Mouse (Mus musculus) ES-Bruce4 (cell line): Measurements from ENCODE around the gene Tat. TPM values are rescaled to one million over a fixed set of nuclear protein-coding genes. Genes with fewer than 3 reads are reported as not detected.

Experiments
- H3K27ac ChIP-seq: 2 replicates; pipeline ENCODE4 v1.5.1; 2012; ENCODE audit warnings: low read length, inconsistent platforms; ENCODE audit not compliant: insufficient read depth
- H3K27me3 ChIP-seq: 2 replicates; pipeline ENCODE4 v1.6.1; 2012; ENCODE audit warnings: mild to moderate bottlenecking, low read length, inconsistent platforms; ENCODE audit not compliant: control insufficient read depth, poor library complexity, insufficient read depth, severe bottlenecking
- H3K36me3 ChIP-seq: 2 replicates; pipeline ENCODE4 v1.6.1; 2012; ENCODE audit warnings: inconsistent platforms, mild to moderate bottlenecking, low read length, moderate library complexity; ENCODE audit not compliant: control insufficient read depth, poor library complexity, insufficient read depth, severe bottlenecking
- H3K4me1 ChIP-seq: one replicate; pipeline ENCODE4 v1.8.1; 2011; ENCODE audit warnings: low read length; ENCODE audit not compliant: control insufficient read depth, insufficient read depth
- H3K4me3 ChIP-seq: 2 replicates; pipeline ENCODE4 v1.5.1; 2011; ENCODE audit warnings: low read depth, mild to moderate bottlenecking, low read length
- H3K9ac ChIP-seq: 2 replicates; pipeline ENCODE4 v1.6.1; 2012; ENCODE audit warnings: low read depth, mild to moderate bottlenecking, inconsistent platforms; ENCODE audit not compliant: poor library complexity, severe bottlenecking
- H3K9me3 ChIP-seq: replicated peaks from 2 replicates; pipeline ENCODE4 v1.6.1; 2012; ENCODE audit warnings: mild to moderate bottlenecking, low read length, inconsistent platforms; ENCODE audit not compliant: control insufficient read depth, poor library complexity, insufficient read depth, severe bottlenecking
- CTCF ChIP-seq: IDR thresholded peaks from one replicate; pipeline ENCODE4 v1.8.1; 2011; ENCODE audit warnings: low read depth, low read length
- EP300 ChIP-seq: IDR thresholded peaks from 2 replicates; pipeline ENCODE4 v1.6.1; 2011; ENCODE audit warnings: low read depth, low read length; ENCODE audit not compliant: insufficient read depth
- POLR2A ChIP-seq: IDR thresholded peaks from one replicate; pipeline ENCODE4 v1.8.1; 2011; ENCODE audit warnings: low read length; ENCODE audit not compliant: insufficient read depth
- polyA plus RNA-seq: library from polyadenylated mRNA; stranded (reverse); fragments of >200 nt; gene quantifications from 2 replicates; pipeline ENCODE4 v1.2.4, GENCODE M21; 2011; ENCODE audit warnings: low read depth; ENCODE audit not compliant: missing spikeins, insufficient read depth, insufficient read length

Gene Tat
- polyA plus RNA-seq, 1 experiment: not detected

- H3K4me3 ChIP-seq: no peak overlapping the region
- no peaks in the 10 kb centered on the region for H3K4me1 ChIP-seq
- no peak overlapping the region for H3K9ac ChIP-seq
- H3K9me3 ChIP-seq: no peaks in the 10 kb centered on the region
- no peaks in the 10 kb centered on the region for H3K27me3 ChIP-seq
- no peak for TF ChIP-seq CTCF
- no peak for TF ChIP-seq EP300
- no peaks in the 10 kb centered on the region for H3K36me3 ChIP-seq
- no peak overlapping the region for H3K27ac ChIP-seq
These were observed 45.9 kb downstream of the Tat start for GRCm38 (mm10) chr8:110036156-110036555.

DNA sequence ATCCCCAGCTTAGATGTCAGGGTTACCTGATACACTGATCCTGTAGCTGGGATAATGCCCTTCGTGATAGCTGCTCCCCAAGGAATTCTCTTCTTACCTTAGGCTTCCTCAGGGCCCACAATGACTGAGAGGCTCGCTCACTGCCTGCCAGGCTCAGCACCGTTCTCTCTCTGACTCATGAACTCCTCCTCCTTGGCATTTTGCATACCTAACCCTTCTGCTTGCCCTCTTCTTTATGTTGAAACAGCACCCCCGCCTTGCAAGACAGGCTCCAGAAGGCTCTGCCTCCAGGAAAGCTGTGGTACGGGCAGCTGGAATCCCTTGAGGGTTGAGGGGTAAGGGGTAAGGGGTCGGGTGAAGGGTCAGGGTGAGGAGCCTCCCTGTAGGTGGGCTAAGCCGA lies 49.0 kb downstream of the Tat start:
- Histone ChIP-seq H3K27me3 (peaks cover under 1% of the 10 kb centered on the region; the same call in 1 of the 2 replicates), H3K9me3 (no peaks in the 10 kb centered on the region; the same call in 1 of the 2 replicates), H3K4me1 (no peaks in the 10 kb centered on the region), H3K4me3 (no peak overlapping the region), H3K27ac (no peak overlapping the region), H3K36me3 (no peaks in the 10 kb centered on the region), H3K9ac (no peak overlapping the region)
- TF ChIP-seq EP300 (no peak), POLR2A (no peak), CTCF (no peak)

DNA sequence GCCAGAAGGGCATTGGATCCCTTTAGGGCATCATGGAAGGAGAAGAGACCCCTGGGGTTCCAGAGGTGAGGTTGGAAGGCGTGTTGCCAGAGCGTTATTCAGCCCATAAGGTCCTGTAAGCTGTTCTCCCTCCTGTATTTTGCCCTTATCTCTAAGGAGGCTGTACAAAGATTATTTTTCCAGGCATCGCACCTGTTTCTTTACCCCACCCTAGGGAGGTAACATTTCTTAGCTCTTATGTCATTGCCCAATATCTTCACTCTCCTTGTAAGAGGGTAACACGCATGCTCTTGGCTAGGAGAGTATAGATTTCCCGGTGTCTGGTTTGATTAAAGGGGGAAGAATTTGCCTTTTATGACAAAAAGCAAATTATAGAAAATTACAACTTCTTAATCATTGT lies 49.4 kb downstream of the Tat start, which contains the start of gene Chst4:
TSS of gene Chst4 (minus strand) at position 82 of the 400 bp plus-strand sequence.
- H3K9ac ChIP-seq: no peak within 1 kb of the TSS
- H3K36me3 ChIP-seq: no peaks in the 10 kb centered on the region
- TF ChIP-seq POLR2A: no peak
- TF ChIP-seq EP300: no peak
- TF ChIP-seq CTCF: no peak
- H3K9me3 ChIP-seq: no peaks in the 10 kb centered on the region; the same call in 1 of the 2 replicates
- H3K27ac ChIP-seq: no peak within 1 kb of the TSS
- H3K4me1 ChIP-seq: no peaks in the 10 kb centered on the region
- no peak within 1 kb of the TSS for H3K4me3 ChIP-seq
- peaks cover 3% of the 10 kb centered on the region; the same call in 1 of the 2 replicates for H3K27me3 ChIP-seq

DNA sequence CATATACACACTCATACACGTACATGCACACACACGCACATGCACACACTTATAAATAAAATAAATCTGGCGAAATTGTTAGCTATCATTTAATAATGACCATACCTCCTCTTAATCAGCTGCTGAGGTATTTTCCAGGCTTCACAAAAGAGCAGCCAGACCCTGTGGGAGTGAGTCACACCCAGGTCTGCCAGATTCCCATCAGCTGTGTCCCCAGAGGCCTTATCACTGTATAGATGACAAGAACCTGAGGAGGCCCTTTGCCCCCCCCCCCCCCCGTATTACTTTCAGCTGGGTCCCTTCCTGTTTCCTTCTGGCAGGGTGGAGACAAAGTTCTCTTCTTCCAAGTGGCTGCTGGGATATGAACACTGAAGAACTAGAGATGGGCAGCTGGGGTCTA lies 50.3 kb downstream of the Tat start:
- no peak overlapping the region for H3K9ac ChIP-seq
- no peak overlapping the region for H3K4me3 ChIP-seq
- peaks cover 3% of the 10 kb centered on the region; the same call in 1 of the 2 replicates for H3K27me3 ChIP-seq
- H3K9me3 ChIP-seq: no peaks in the 10 kb centered on the region; the same call in 1 of the 2 replicates
- no peaks in the 10 kb centered on the region for H3K36me3 ChIP-seq
- TF ChIP-seq EP300 (no peak), POLR2A (no peak), CTCF (no peak)
- no peak overlapping the region for H3K27ac ChIP-seq
- H3K4me1 ChIP-seq: no peaks in the 10 kb centered on the region

Other genes with a start within 250 kb of the Tat start
- 108 and 115 TPM in 2 replicates for gene Ap1g1, start 211.9 kb upstream of the Tat start, polyA plus RNA-seq
- gene Phlpp2, start 121.9 kb upstream of the Tat start, polyA plus RNA-seq: 8.6 and 10.2 TPM in 2 replicates
- 6.4 and 9.3 TPM in 2 replicates for gene Marveld3, start 28.2 kb upstream of the Tat start, polyA plus RNA-seq
- gene Chst4, start 49.3 kb downstream of the Tat start, polyA plus RNA-seq: not detected in 2 replicates
- 2.4 and 2.8 TPM in 2 replicates for gene Zfp612, start 89.3 kb downstream of the Tat start, polyA plus RNA-seq
- not detected in 2 replicates for gene Gm21964, start 110.8 kb downstream of the Tat start, polyA plus RNA-seq
- gene Gm17720, start 112.3 kb downstream of the Tat start, polyA plus RNA-seq: not detected in 2 replicates
- 0.62 and 0.84 TPM in 2 replicates for gene Calb2, start 177.8 kb downstream of the Tat start, polyA plus RNA-seq
- 6.1 and 7.7 TPM in 2 replicates for gene Cmtr2, start 225.2 kb downstream of the Tat start, polyA plus RNA-seq